Mouse (Mus musculus) T-helper 2 cell (primary cell): ENCODE results near the gene Swsap1.

ENCODE experiments used
- in situ Hi-C: fragments of 300-600 bp; cut with MboI, MseI; formaldehyde crosslinking; loops from one replicate; pipeline ENCODE4 v1.15.1; 2025; ENCODE audit warnings: high pct_unique_total_duplicates

The Swsap1 gene

DNA sequence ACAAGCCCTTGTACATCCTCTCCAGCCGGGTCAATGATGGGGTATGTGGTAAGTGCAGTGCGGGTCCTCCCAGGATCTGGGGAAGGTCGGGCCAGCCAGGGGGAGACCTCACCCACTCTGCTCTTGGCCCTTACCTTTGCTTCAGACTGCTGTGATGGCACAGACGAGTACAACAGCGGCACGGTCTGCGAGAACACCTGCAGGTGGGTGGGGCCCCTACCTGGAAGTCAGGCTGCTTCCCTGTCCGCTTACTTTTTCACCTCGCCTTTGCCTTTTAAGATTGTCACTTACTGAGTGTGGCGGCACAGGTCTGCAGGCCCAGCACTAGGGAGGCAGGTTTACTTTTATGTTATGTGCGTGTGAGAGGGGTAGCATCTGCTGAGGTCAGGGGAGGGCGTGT, 49.0 kb downstream of the Swsap1 start:
- in situ Hi-C loops: no loop called here
